Mouse (Mus musculus): Measurements from ENCODE around the gene Myzap. TPM values are rescaled to one million over a fixed set of nuclear protein-coding genes. Genes with fewer than 3 reads are reported as not detected.
A peak's percentile ranks its signal among the peaks of the same experiment; 100 is the strongest.

Gene Myzap
- polyA plus RNA-seq, 1 experiment from 2014 or later, result 4.0 TPM

DNA sequence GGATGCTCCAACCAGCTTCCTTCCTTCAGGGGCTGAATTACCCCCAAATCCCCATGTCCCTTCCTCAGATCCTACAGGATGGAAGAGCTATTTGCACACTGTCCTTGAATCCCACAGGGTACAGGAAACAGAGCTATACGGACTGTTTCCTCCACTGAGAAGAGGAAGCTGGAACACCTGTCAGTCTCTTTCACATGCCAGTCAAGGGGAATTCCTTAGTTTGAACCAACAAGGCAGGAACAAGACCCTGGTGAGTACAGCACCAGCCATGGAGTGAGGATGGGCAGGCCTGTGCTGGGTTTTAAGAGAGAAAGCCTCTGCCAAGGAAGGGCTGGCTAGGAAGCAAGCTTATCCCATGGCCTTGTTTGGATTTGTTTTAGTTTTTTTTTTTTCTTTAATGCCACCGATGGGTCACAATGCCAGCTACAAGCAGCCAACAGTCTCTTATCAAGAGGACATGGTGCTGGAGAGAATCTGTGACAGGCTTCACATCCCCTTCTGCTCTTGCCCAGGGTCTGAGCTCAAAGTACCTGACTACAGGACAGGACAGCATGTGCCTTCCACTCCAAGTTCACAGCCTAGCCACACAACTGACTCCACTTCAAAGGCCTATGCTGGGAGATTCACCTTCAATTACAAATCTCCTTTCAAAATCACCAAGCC lies 3.1 kb downstream of the Myzap start:
- 79% methylated on average over 2 of the region's 2 CpGs for WGBS
- H3K36me3 ChIP-seq (replicated peaks; ENCODE audit: control insufficient read depth, insufficient read depth), result no peaks in the 10 kb centered on the region
- no peak overlapping the region for H3K27ac ChIP-seq
- no peak overlapping the region for H3K9ac ChIP-seq
- H3K4me2 ChIP-seq (replicated peaks), result no peak overlapping the region
- ATAC-seq (ENCODE audit: low FRiP score) (no peak), DNase-seq (ENCODE audit: low spot score) (no peak)
- H3K27me3 ChIP-seq (ENCODE audit: control insufficient read depth, insufficient read depth, low read length), result peaks cover 9% of the 10 kb centered on the region
- H3K4me3 ChIP-seq (replicated peaks; ENCODE audit: low read length), result no peak overlapping the region
- H3K4me1 ChIP-seq (replicated peaks; ENCODE audit: control insufficient read depth, insufficient read depth, low read length), result no peaks in the 10 kb centered on the region
- peaks cover 7% of the 10 kb centered on the region; the same call in 1 of the 2 replicates for H3K9me3 ChIP-seq (ENCODE audit: control insufficient read depth, low read length)

DNA sequence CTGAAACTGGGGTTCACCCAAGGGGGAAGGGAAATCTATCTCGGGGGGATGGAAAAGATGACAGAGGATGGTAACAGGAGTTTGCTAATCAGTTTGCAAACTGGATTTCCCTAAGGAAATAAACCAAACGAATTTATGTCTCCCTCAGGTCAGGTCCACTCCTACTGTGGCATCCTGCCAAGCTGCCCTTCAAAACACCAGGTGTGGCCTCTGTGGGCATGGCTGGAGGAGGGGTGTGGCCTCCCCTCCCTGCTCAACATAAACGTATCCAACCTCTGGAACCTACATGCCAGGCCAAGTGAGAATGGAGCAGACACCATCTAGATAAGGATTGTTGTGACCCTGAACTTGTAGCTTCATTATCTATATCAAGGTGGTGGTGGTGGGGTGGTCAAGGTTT lies 5.8 kb downstream of the Myzap start:
- no peak overlapping the region for H3K4me2 ChIP-seq (replicated peaks)
- H3K9me3 ChIP-seq (ENCODE audit: control insufficient read depth, low read length), result peaks cover 7% of the 10 kb centered on the region; the same call in 1 of the 2 replicates
- DNase-seq (ENCODE audit: low spot score) (no peak), ATAC-seq (ENCODE audit: low FRiP score) (no peak)
- peaks cover 4% of the 10 kb centered on the region; the same call in 1 of the 2 replicates for H3K27me3 ChIP-seq (ENCODE audit: control insufficient read depth, insufficient read depth, low read length)
- 63% methylated on average over 3 of the region's 3 CpGs for WGBS
- H3K36me3 ChIP-seq (replicated peaks; ENCODE audit: control insufficient read depth, insufficient read depth), result no peaks in the 10 kb centered on the region
- no peaks in the 10 kb centered on the region for H3K4me1 ChIP-seq (replicated peaks; ENCODE audit: control insufficient read depth, insufficient read depth, low read length)
- H3K4me3 ChIP-seq (replicated peaks; ENCODE audit: low read length), result no peak overlapping the region
- no peak overlapping the region for H3K27ac ChIP-seq
- no peak overlapping the region for H3K9ac ChIP-seq

DNA sequence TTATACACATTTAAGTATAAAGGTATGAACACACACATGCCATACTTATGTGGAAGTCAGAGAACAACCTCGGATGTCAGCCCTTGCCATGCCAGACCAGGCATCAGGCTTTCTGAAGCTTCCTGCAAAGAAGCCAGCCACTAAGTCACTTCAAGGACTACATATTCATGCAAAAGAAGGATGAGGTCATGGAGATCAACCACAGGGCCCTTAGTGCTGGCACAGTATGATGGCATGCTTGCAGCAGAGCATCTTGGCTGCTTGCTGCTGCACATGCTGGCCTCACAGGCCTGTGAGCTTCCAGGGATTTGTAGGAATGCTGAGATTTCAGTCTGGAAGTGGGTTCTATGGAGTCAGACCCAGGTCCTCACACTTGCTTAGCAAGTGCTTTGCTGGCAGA lies 9.4 kb downstream of the Myzap start:
- peaks cover 7% of the 10 kb centered on the region; the same call in 1 of the 2 replicates for H3K9me3 ChIP-seq (ENCODE audit: control insufficient read depth, low read length)
- H3K4me2 ChIP-seq (replicated peaks), result no peak overlapping the region
- no peaks in the 10 kb centered on the region for H3K27me3 ChIP-seq (ENCODE audit: control insufficient read depth, insufficient read depth, low read length)
- H3K9ac ChIP-seq, result no peak overlapping the region
- no peaks in the 10 kb centered on the region for H3K4me1 ChIP-seq (replicated peaks; ENCODE audit: control insufficient read depth, insufficient read depth, low read length)
- 77% methylated on average over 1 of the region's 1 CpGs for WGBS
- no peak overlapping the region for H3K27ac ChIP-seq
- no peak overlapping the region for H3K4me3 ChIP-seq (replicated peaks; ENCODE audit: low read length)
- H3K36me3 ChIP-seq (replicated peaks; ENCODE audit: control insufficient read depth, insufficient read depth), result no peaks in the 10 kb centered on the region
- ATAC-seq (ENCODE audit: low FRiP score) (no peak), DNase-seq (ENCODE audit: low spot score) (no peak)

- peak; percentile 38 for DNase-seq (ENCODE audit: low spot score)
- 57% methylated on average over 7 of the region's 7 CpGs for WGBS
- Histone ChIP-seq H3K27me3 (ENCODE audit: control insufficient read depth, insufficient read depth, low read length) (no peaks in the 10 kb centered on the region), H3K36me3 (replicated peaks; ENCODE audit: control insufficient read depth, insufficient read depth) (no peaks in the 10 kb centered on the region), H3K4me3 (replicated peaks; ENCODE audit: low read length) (no peak overlapping the region), H3K9ac (no peak overlapping the region), H3K9me3 (ENCODE audit: control insufficient read depth, low read length) (no peaks in the 10 kb centered on the region), H3K27ac (no peak overlapping the region), H3K4me1 (replicated peaks; ENCODE audit: control insufficient read depth, insufficient read depth, low read length) (no peaks in the 10 kb centered on the region), H3K4me2 (replicated peaks) (no peak overlapping the region)
- no peak for ATAC-seq (ENCODE audit: low FRiP score)
Measured at GRCm38 (mm10) chr9:71578896-71579564, 13.1 kb downstream of the Myzap start.

GRCm38 (mm10) chr9:71574440-71574839 lies 17.7 kb downstream of the Myzap start:
- no peak overlapping the region for H3K27ac ChIP-seq
- no peak overlapping the region for H3K9ac ChIP-seq
- H3K36me3 ChIP-seq (replicated peaks; ENCODE audit: control insufficient read depth, insufficient read depth), result no peaks in the 10 kb centered on the region
- H3K9me3 ChIP-seq (ENCODE audit: control insufficient read depth, low read length), result no peaks in the 10 kb centered on the region
- ATAC-seq (ENCODE audit: low FRiP score) (no peak), DNase-seq (ENCODE audit: low spot score) (no peak)
- 85% methylated on average over 3 of the region's 3 CpGs for WGBS
- no peaks in the 10 kb centered on the region for H3K4me1 ChIP-seq (replicated peaks; ENCODE audit: control insufficient read depth, insufficient read depth, low read length)
- H3K4me3 ChIP-seq (replicated peaks; ENCODE audit: low read length), result no peak overlapping the region
- H3K4me2 ChIP-seq (replicated peaks), result no peak overlapping the region
- H3K27me3 ChIP-seq (ENCODE audit: control insufficient read depth, insufficient read depth, low read length), result no peaks in the 10 kb centered on the region

- ATAC-seq (ENCODE audit: low FRiP score) (no peak), DNase-seq (ENCODE audit: low spot score) (no peak)
- H3K4me1 ChIP-seq (replicated peaks; ENCODE audit: control insufficient read depth, insufficient read depth, low read length), result no peaks in the 10 kb centered on the region
- no peak overlapping the region for H3K9ac ChIP-seq
- H3K9me3 ChIP-seq (ENCODE audit: control insufficient read depth, low read length), result no peaks in the 10 kb centered on the region
- no peaks in the 10 kb centered on the region for H3K36me3 ChIP-seq (replicated peaks; ENCODE audit: control insufficient read depth, insufficient read depth)
- no peak overlapping the region for H3K27ac ChIP-seq
- WGBS, result 85% methylated on average over 6 of the region's 6 CpGs
- no peak overlapping the region for H3K4me3 ChIP-seq (replicated peaks; ENCODE audit: low read length)
- H3K4me2 ChIP-seq (replicated peaks), result no peak overlapping the region
- no peaks in the 10 kb centered on the region for H3K27me3 ChIP-seq (ENCODE audit: control insufficient read depth, insufficient read depth, low read length)
Measured at GRCm38 (mm10) chr9:71573771-71574340, 18.3 kb downstream of the Myzap start.

DNA sequence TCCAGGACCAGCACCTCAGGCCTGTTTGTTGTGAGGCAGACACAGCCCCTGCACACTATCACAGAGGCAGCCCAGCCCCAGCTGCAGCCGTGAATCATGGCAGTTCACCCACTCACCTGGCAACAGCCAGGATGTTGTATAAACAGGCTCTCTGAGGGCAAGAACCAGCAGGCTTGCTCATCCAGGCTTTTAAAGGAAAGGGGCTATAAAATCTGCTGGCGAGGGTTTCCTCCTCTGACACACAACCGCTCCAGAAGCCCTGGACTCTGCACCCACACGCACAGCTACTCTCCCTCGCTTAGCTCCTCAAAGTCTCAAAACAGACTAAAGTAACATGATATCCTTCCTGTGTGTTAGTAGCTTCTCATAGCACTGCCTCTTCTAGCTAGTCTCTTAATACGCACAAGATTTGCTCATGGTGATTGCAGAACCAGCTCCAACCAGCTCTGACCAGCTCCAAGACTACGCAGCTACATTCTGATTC lies 21.0 kb downstream of the Myzap start:
- Histone ChIP-seq H3K27ac (no peak overlapping the region), H3K27me3 (ENCODE audit: control insufficient read depth, insufficient read depth, low read length) (no peaks in the 10 kb centered on the region)
- WGBS, result 78% methylated on average over 7 of the region's 7 CpGs

DNA sequence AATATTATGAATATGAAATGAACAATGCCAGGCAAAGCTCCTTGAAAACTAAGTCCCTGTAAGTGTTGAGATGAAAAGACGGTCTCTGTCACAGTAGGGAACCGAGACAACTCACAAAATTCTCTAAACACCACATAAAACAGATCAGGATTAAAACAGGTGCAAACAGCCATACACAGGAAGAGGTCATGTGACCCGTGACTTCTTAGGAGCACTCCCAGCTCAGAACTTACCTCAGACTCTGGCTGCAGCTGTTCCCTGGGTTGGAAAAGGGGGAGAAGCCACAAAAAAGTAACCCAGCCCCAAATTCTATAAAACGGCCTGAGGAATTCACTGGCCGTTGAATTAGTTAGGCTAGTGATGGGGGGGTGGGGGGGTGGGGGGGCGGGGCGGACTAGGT lies 22.0 kb downstream of the Myzap start:
- 75% methylated on average over 7 of the region's 7 CpGs for WGBS
- no peaks in the 10 kb centered on the region for H3K36me3 ChIP-seq (replicated peaks; ENCODE audit: control insufficient read depth, insufficient read depth)
- no peaks in the 10 kb centered on the region for H3K4me1 ChIP-seq (replicated peaks; ENCODE audit: control insufficient read depth, insufficient read depth, low read length)
- no peaks in the 10 kb centered on the region for H3K9me3 ChIP-seq (ENCODE audit: control insufficient read depth, low read length)
- H3K27ac ChIP-seq, result no peak overlapping the region
- DNase-seq (ENCODE audit: low spot score) (no peak), ATAC-seq (ENCODE audit: low FRiP score) (no peak)
- H3K27me3 ChIP-seq (ENCODE audit: control insufficient read depth, insufficient read depth, low read length), result no peaks in the 10 kb centered on the region
- no peak overlapping the region for H3K9ac ChIP-seq
- no peak overlapping the region for H3K4me3 ChIP-seq (replicated peaks; ENCODE audit: low read length)
- no peak overlapping the region for H3K4me2 ChIP-seq (replicated peaks)

More for the DNA sequence above, 21.0 kb downstream of the Myzap start:
- DNase-seq (ENCODE audit: low spot score), result no peak
- no peaks in the 10 kb centered on the region for H3K9me3 ChIP-seq (ENCODE audit: control insufficient read depth, low read length)
- ATAC-seq (ENCODE audit: low FRiP score), result no peak
- H3K4me1 ChIP-seq (replicated peaks; ENCODE audit: control insufficient read depth, insufficient read depth, low read length), result no peaks in the 10 kb centered on the region
- H3K4me2 ChIP-seq (replicated peaks), result no peak overlapping the region
- no peaks in the 10 kb centered on the region for H3K36me3 ChIP-seq (replicated peaks; ENCODE audit: control insufficient read depth, insufficient read depth)
- H3K4me3 ChIP-seq (replicated peaks; ENCODE audit: low read length), result no peak overlapping the region
- H3K9ac ChIP-seq, result no peak overlapping the region

DNA sequence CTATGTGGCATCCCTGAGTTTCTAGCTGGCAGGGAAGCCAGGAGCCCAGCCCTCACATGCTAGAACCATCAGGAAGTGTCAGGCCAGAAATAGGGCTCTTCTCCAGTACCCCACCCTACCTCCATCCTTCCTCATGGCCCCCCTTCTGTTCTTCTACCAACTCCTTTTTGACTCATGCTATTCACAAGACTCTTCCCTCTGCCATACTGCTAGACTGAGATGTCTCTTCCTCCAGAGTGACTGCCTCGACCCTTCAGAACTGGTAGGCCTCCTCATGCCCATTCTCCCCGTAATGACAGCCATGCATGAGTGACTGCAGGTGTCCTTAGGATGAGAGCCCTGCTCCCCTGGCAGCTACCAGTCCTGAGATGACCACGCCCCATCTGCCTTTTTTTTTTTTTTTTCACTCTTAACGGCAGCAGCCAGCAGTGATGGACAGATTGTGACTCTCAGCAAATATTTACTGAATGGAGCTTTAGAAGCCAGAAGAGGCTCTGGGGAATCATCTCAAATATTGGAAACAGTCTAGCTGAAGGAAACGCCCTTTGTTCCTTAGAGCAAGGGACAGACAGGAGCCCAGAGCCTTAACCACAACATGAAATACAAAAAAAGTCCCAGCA lies 23.7 kb downstream of the Myzap start:
- H3K9me3 ChIP-seq (ENCODE audit: control insufficient read depth, low read length), result no peaks in the 10 kb centered on the region
- no peak overlapping the region for H3K9ac ChIP-seq
- no peak overlapping the region for H3K27ac ChIP-seq
- H3K4me1 ChIP-seq (replicated peaks; ENCODE audit: control insufficient read depth, insufficient read depth, low read length), result no peaks in the 10 kb centered on the region
- WGBS, result 34% methylated on average over 5 of the region's 5 CpGs
- no peak overlapping the region for H3K4me3 ChIP-seq (replicated peaks; ENCODE audit: low read length)
- no peaks in the 10 kb centered on the region for H3K36me3 ChIP-seq (replicated peaks; ENCODE audit: control insufficient read depth, insufficient read depth)
- DNase-seq (ENCODE audit: low spot score) (no peak), ATAC-seq (ENCODE audit: low FRiP score) (no peak)
- no peak overlapping the region for H3K4me2 ChIP-seq (replicated peaks)
- H3K27me3 ChIP-seq (ENCODE audit: control insufficient read depth, insufficient read depth, low read length), result no peaks in the 10 kb centered on the region

Measured in hindbrain, embryonic 14.5 days (tissue).